Mouse (Mus musculus) neural tube, embryonic 10.5 days (tissue): ENCODE results near the gene Bcl6b.

Experiments
- DNase-seq: peaks from one replicate; pipeline ENCODE4 v3.0.0-alpha.2; 2017; ENCODE audit warnings: low spot score; ENCODE audit errors: extremely low spot score

Bcl6b gene

GRCm38 (mm10) chr11:70177647-70178046 is 52.0 kb downstream of the Bcl6b start:
- no peak for DNase-seq

GRCm38 (mm10) chr11:70174491-70174890 is 55.1 kb downstream of the Bcl6b start:
- no peak for DNase-seq
